Mouse (Mus musculus) liver, embryonic 16.5 days (tissue): ENCODE measurements around the gene Prr22. TPM values are rescaled to one million over a fixed set of nuclear protein-coding genes. Genes with fewer than 3 reads are reported as not detected.

Source experiments
- ATAC-seq: fragments of 200-750 bp; cut with Nextera tagmentation; 2 replicates; pipeline ENCODE4 v1.8.0; 2017; ENCODE audit warnings: low read depth, mild to moderate bottlenecking, moderate number of reproducible peaks, moderate library complexity
- H3K27ac ChIP-seq: fragments of 300-500 bp; sonication (generic); 2 replicates; pipeline ENCODE4 v1.5.1; 2014; ENCODE audit warnings: mild to moderate bottlenecking, low read length
- H3K27me3 ChIP-seq: fragments of 300-500 bp; sonication (generic); 2 replicates; pipeline ENCODE4 v1.6.1; 2014; ENCODE audit warnings: low read depth, low read length, mixed read lengths; ENCODE audit not compliant: control insufficient read depth, insufficient read depth
- H3K36me3 ChIP-seq: fragments of 300-500 bp; sonication (generic); 2 replicates; pipeline ENCODE4 v1.6.1; 2014; ENCODE audit warnings: mild to moderate bottlenecking; ENCODE audit not compliant: control insufficient read depth, insufficient read depth
- H3K4me1 ChIP-seq: fragments of 300-500 bp; sonication (generic); 2 replicates; pipeline ENCODE4 v1.6.1; 2014; ENCODE audit warnings: low read depth, low read length, mixed read lengths; ENCODE audit not compliant: control insufficient read depth
- H3K4me2 ChIP-seq: fragments of 300-500 bp; sonication (generic); 2 replicates; pipeline ENCODE4 v1.6.1; 2014; ENCODE audit warnings: low read depth, low read length, mixed read lengths
- H3K4me3 ChIP-seq: fragments of 300-500 bp; sonication (generic); 2 replicates; pipeline ENCODE4 v1.5.1; 2014; ENCODE audit warnings: low read depth, mild to moderate bottlenecking, low read length
- H3K9ac ChIP-seq: fragments of 300-500 bp; sonication (generic); 2 replicates; pipeline ENCODE4 v1.6.1; 2014; ENCODE audit warnings: low read depth, low read length
- H3K9me3 ChIP-seq: fragments of 300-500 bp; sonication (generic); replicated peaks from 2 replicates; pipeline ENCODE4 v1.6.1; 2016; ENCODE audit warnings: low read length; ENCODE audit not compliant: control insufficient read depth
- WGBS: fragments of 180-500 bp; shearing (Covaris S2); extraction: QIAGEN DNeasy Blood & Tissue Kit; methylation state at CpG from one replicate; pipeline ENCODE4 v1.1.7; 2014; ENCODE audit not compliant: insufficient replicate concordance; 5-methylcytosine and 5-hydroxymethylcytosine counted together
- polyA plus RNA-seq: library from polyadenylated mRNA; unstranded; fragments of >200 nt; fragmentation: Nextera tagmentation; extraction: Ambion mirVana; gene quantifications from 2 replicates; pipeline ENCODE4 v1.2.1, GENCODE M21; 2015

Gene Prr22
- polyA plus RNA-seq, 1 experiment from 2014 or later, result 0.42 TPM

DNA sequence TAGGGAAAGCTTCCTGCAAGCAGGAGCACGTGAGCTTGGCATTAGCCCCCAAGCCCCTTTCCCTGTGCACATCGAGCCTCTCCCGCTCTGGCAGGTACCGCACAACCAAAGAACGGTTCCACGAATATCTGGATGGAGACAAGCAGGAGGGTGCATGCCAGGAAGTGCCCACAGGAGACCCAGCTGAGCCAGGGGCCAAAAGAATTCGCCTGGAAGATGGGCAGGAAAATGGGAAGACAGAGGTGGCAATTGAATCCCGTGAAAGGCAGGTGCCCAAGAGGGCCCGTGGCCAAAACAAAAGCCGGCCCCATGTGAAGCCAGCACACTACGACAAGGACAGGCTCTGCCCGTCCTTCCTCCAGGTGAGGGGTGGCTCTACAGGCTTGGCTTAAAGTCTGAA, 4.6 kb upstream of the Prr22 start:
- peak overlapping the region; percentile 86 for H3K4me2 ChIP-seq
- H3K36me3 ChIP-seq, result peaks cover 22% of the 10 kb centered on the region
- H3K9ac ChIP-seq, result peak overlapping the region; percentile 88
- no peak for ATAC-seq
- no peaks in the 10 kb centered on the region for H3K9me3 ChIP-seq
- WGBS, result 34% methylated on average over 12 of the region's 12 CpGs
- peaks cover 41% of the 10 kb centered on the region for H3K4me1 ChIP-seq
- no peaks in the 10 kb centered on the region for H3K27me3 ChIP-seq
- H3K4me3 ChIP-seq, result peak overlapping the region; percentile 87
- peak overlapping the region; percentile 97; the same call in 1 of the 2 replicates for H3K27ac ChIP-seq

DNA sequence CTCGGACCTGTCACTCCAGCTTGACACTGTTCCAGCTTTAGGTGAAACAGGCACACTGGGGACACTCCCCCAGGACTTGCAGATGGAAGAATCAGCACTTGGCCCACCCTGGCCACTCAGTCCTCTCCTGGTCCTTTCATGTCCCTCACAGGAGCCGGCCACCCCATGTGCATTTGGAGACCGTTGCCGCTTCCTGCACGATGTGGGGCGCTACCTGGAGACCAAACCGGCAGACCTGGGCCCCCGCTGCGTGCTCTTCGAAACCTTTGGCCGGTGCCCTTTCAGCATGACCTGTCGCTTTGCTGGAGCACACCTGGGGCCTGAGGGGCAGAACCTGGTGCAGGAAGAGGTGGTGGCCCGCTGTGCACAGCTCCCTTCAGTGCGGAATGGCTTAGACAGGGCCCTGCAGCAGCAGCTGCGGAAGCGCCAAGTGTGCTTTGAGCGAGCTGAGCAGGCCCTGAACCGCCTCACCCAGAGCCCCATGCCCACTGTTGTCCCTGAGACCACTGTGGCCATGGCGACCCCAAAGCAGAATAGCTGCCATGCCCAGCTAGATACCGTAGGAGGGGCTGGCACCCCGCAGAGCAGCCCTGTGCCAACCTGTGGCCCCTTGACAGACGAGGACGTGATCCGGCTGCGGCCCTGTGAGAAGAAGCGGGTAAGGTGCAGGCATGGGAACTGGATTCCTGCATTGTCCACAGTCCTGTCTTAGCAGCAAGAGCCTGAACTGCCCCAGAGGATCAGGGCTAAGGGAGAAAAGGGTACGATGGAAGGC, 3.2 kb upstream of the Prr22 start:
- no peak overlapping the region for H3K27ac ChIP-seq
- H3K4me1 ChIP-seq, result peaks cover 32% of the 10 kb centered on the region
- no peaks in the 10 kb centered on the region for H3K27me3 ChIP-seq
- WGBS, result 91% methylated on average over 27 of the region's 27 CpGs
- peaks cover 22% of the 10 kb centered on the region for H3K36me3 ChIP-seq
- no peak for ATAC-seq
- H3K4me2 ChIP-seq, result no peak overlapping the region
- no peak overlapping the region for H3K9ac ChIP-seq
- H3K4me3 ChIP-seq, result no peak overlapping the region
- no peaks in the 10 kb centered on the region for H3K9me3 ChIP-seq

- H3K4me2 ChIP-seq, result no peak overlapping the region
- ATAC-seq, result no peak
- no peak overlapping the region for H3K4me3 ChIP-seq
- 88% methylated on average over 29 of the region's 29 CpGs for WGBS
- no peak overlapping the region for H3K9ac ChIP-seq
- H3K36me3 ChIP-seq, result peaks cover 22% of the 10 kb centered on the region
- H3K4me1 ChIP-seq, result peaks cover 24% of the 10 kb centered on the region
- H3K27ac ChIP-seq, result no peak overlapping the region
- no peaks in the 10 kb centered on the region for H3K27me3 ChIP-seq
- H3K9me3 ChIP-seq, result no peaks in the 10 kb centered on the region
These were observed 2.4 kb upstream of the Prr22 start for GRCm38 (mm10) chr17:56767531-56768135.

DNA sequence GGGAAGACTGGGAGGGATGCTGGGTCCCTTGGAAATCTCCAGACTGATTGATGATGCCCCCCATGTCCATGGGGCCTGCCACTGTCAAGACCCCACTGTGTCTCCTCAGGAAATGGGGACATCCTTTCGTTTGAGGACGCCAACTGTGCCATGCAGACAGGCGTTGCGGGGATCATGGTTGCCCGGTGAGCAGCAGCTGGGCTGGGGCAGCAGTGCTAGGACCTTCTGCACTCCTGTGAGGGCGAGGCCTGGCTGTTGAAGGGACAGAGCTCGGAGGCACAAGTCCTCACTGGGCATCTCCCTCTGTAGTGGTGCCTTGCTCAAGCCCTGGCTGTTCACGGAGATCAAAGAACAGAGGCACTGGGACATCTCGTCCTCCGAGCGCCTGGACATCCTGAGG, 1.1 kb upstream of the Prr22 start:
- Histone ChIP-seq H3K4me2 (no peak overlapping the region), H3K4me1 (peaks cover 21% of the 10 kb centered on the region), H3K36me3 (peaks cover 22% of the 10 kb centered on the region), H3K9me3 (no peaks in the 10 kb centered on the region), H3K9ac (no peak overlapping the region), H3K4me3 (no peak overlapping the region), H3K27me3 (no peaks in the 10 kb centered on the region), H3K27ac (no peak overlapping the region)
- 86% methylated on average over 11 of the region's 11 CpGs for WGBS
- ATAC-seq, result no peak

- ATAC-seq, result no peak
- Histone ChIP-seq H3K4me1 (peaks cover 10% of the 10 kb centered on the region), H3K27me3 (no peaks in the 10 kb centered on the region), H3K9ac (no peak overlapping the region), H3K4me3 (no peak overlapping the region), H3K36me3 (peaks cover 13% of the 10 kb centered on the region), H3K4me2 (no peak overlapping the region), H3K9me3 (no peaks in the 10 kb centered on the region; the same call in 1 of the 2 replicates), H3K27ac (no peak overlapping the region)
- WGBS, result 87% methylated on average over 11 of the region's 11 CpGs
These were observed 7.5 kb downstream of the Prr22 start for GRCm38 (mm10) chr17:56777568-56777967.

GRCm38 (mm10) chr17:56778779-56779362, 8.8 kb downstream of the Prr22 start:
- Histone ChIP-seq H3K4me2 (no peak overlapping the region), H3K9ac (no peak overlapping the region), H3K4me1 (peaks cover under 1% of the 10 kb centered on the region), H3K27me3 (no peaks in the 10 kb centered on the region), H3K4me3 (no peak overlapping the region), H3K9me3 (no peaks in the 10 kb centered on the region; the same call in 1 of the 2 replicates), H3K27ac (no peak overlapping the region), H3K36me3 (peaks cover 13% of the 10 kb centered on the region)
- WGBS, result 68% methylated on average over 3 of the region's 3 CpGs
- ATAC-seq, result no peak

DNA sequence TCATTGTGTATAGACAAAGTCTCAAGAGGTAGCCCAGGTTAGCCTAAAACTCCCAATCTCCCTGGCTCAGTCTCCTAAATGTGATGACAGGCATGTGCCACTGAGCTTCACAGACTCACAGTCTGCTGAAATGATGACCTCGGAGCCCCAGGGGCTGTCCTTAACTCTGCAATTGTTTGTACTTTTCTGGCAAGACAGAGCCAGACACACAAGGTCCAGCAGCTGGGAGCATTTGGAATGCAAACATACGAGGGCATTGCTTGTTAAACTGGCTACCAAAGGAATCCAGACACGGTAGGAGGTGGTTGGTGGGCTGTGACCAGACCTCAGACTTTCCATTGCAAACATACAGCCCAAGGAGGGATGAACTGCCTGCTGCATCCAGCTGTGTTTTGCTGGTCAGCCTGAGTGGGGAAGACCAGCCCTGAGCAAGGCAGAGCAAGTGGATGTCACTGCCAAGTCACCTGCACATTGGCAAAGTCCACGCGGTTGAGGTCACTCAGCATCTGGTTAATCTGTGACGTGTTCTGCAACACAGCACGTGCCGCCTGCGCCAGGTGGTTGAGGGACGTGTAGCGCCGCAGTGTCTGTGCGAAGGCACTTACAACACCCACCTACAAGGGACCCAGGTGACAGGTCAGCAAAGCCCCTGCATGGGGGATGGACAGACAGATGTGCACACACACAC, 10.4 kb downstream of the Prr22 start:
- Histone ChIP-seq H3K36me3 (peaks cover 16% of the 10 kb centered on the region), H3K4me3 (no peak overlapping the region), H3K4me2 (no peak overlapping the region), H3K9me3 (no peaks in the 10 kb centered on the region; the same call in 1 of the 2 replicates), H3K27ac (no peak overlapping the region), H3K4me1 (no peaks in the 10 kb centered on the region; the same call in 1 of the 2 replicates), H3K9ac (no peak overlapping the region), H3K27me3 (no peaks in the 10 kb centered on the region)
- peak; percentile 50 for ATAC-seq
- WGBS, result 78% methylated on average over 13 of the region's 13 CpGs

GRCm38 (mm10) chr17:56788886-56789285, 18.8 kb downstream of the Prr22 start:
- Histone ChIP-seq H3K27ac (0 out of 2 replicates have a peak overlapping the region, but pooled peaks have one; percentile 6), H3K4me3 (no peak overlapping the region), H3K9me3 (no peaks in the 10 kb centered on the region), H3K4me1 (peaks cover 24% of the 10 kb centered on the region), H3K9ac (no peak overlapping the region), H3K27me3 (no peaks in the 10 kb centered on the region), H3K4me2 (no peak overlapping the region), H3K36me3 (peaks cover 3% of the 10 kb centered on the region; the same call in 1 of the 2 replicates)
- 53% methylated on average over 3 of the region's 3 CpGs for WGBS
- 0 out of 2 replicates have a peak, but pooled peaks have one; percentile 20 for ATAC-seq
